Mouse (Mus musculus) heart, embryonic 14.5 days (tissue): Measurements from ENCODE around the gene Nf1. TPM values are rescaled to one million over a fixed set of nuclear protein-coding genes. Genes with fewer than 3 reads are reported as not detected.
A peak's percentile ranks its signal among the peaks of the same experiment; 100 is the strongest.

Experiments used
- ATAC-seq: fragments of 200-750 bp; cut with Nextera tagmentation; 2 replicates; pipeline ENCODE4 v1.8.0; 2017; ENCODE audit warnings: low read depth, moderate TSS enrichment; ENCODE audit not compliant: insufficient number of reproducible peaks, insufficient read depth, low FRiP score
- H3K27ac ChIP-seq, 2 experiments: fragments of 200-500 bp in 1 of 2; fragments of 300-500 bp in 1 of 2; sonication (generic) in 1 of 2; replicated peaks in 1 of 2; 2 replicates each; pipeline ENCODE4 v1.5.1; 2012 to 2014; ENCODE audit warnings: low read depth in 2 of 2, low read length in 2 of 2, control low read depth in 1 of 2, mild to moderate bottlenecking in 1 of 2, mixed read lengths in 1 of 2; ENCODE audit not compliant: control insufficient read depth in 1 of 2, insufficient read depth in 1 of 2
- H3K27me3 ChIP-seq: fragments of 300-500 bp; sonication (generic); 2 replicates; pipeline ENCODE4 v1.6.1; 2014; ENCODE audit warnings: mild to moderate bottlenecking, low read length, control low read depth; ENCODE audit not compliant: control insufficient read depth, insufficient read depth
- H3K36me3 ChIP-seq: fragments of 300-500 bp; sonication (generic); 2 replicates; pipeline ENCODE4 v1.6.1; 2014; ENCODE audit warnings: mild to moderate bottlenecking, control low read depth, low read length, mixed read lengths; ENCODE audit not compliant: control insufficient read depth, insufficient read depth
- H3K4me1 ChIP-seq, 2 experiments: fragments of 200-500 bp in 1 of 2; fragments of 300-500 bp in 1 of 2; sonication (generic) in 1 of 2; 2 replicates each; pipeline ENCODE4 v1.6.1; 2012 to 2014; ENCODE audit warnings: low read length in 2 of 2, control low read depth in 1 of 2, mixed read lengths in 1 of 2; ENCODE audit not compliant: control insufficient read depth in 2 of 2, insufficient read depth in 2 of 2
- H3K4me2 ChIP-seq: fragments of 300-500 bp; sonication (generic); 2 replicates; pipeline ENCODE4 v1.6.1; 2014; ENCODE audit warnings: mild to moderate bottlenecking, low read length
- H3K4me3 ChIP-seq, 2 experiments: fragments of 200-500 bp in 1 of 2; fragments of 300-500 bp in 1 of 2; sonication (generic) in 1 of 2; 2 replicates each; pipeline ENCODE4 v1.5.1; 2012 to 2014; ENCODE audit warnings: low read length in 2 of 2, mild to moderate bottlenecking in 2 of 2, control low read depth in 1 of 2, low read depth in 1 of 2, moderate library complexity in 1 of 2; ENCODE audit not compliant: control insufficient read depth in 1 of 2, insufficient read depth in 1 of 2
- H3K9ac ChIP-seq: fragments of 300-500 bp; sonication (generic); 2 replicates; pipeline ENCODE4 v1.6.1; 2014; ENCODE audit warnings: mild to moderate bottlenecking, low read length
- H3K9me3 ChIP-seq: fragments of 300-500 bp; sonication (generic); 2 replicates; pipeline ENCODE4 v1.6.1; 2016; ENCODE audit warnings: low read length, control low read depth; ENCODE audit not compliant: control insufficient read depth
- WGBS: fragments of 180-500 bp; shearing (Covaris S2); extraction: QIAGEN DNeasy Blood & Tissue Kit; methylation state at CpG from one replicate; pipeline ENCODE4 v1.1.7; 2014; 5-methylcytosine and 5-hydroxymethylcytosine counted together
- polyA plus RNA-seq: library from polyadenylated mRNA; unstranded; fragments of >200 nt; fragmentation: Nextera tagmentation; extraction: Ambion mirVana; gene quantifications from 2 replicates; pipeline ENCODE4 v1.2.1, GENCODE M21; 2014

Nf1 gene
- polyA plus RNA-seq, result 6.2 and 7.7 TPM in 2 replicates

DNA sequence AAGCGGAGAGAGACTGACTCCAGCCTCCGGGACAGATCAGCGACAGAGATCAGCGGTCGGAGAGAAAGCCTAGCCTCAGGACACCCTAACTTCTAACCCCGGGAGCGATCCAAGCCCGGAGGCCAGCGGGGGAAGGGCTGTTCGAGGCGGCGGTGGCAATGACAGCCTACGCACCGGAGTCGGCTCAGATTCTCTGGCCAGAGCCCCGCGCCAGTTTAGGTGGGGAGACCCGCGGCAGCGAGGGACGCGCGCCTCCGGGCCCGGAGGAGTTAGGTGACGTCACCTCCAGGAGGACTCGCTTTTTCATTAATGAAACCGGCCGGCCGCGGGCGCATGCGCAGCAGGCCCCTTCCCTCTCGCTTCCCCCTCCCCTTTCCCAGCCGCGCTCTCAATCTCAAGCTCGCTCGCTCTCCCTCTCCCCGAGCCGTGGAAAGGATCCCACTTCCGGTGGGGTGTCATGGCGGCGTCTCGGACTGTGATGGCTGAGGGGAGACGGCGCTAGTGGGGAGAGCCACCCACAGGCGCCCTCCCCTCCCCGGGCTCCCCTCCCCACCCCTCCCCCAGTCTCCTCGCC is at the start of gene Nf1:
Nf1 (plus strand) TSS at position 460 of the 574 bp plus-strand sequence.
- H3K27ac ChIP-seq, result peak within 1 kb of the TSS; percentile 92
- under 1% methylated on average over 47 of the region's 49 CpGs for WGBS
- ATAC-seq, result peak; percentile 83

DNA sequence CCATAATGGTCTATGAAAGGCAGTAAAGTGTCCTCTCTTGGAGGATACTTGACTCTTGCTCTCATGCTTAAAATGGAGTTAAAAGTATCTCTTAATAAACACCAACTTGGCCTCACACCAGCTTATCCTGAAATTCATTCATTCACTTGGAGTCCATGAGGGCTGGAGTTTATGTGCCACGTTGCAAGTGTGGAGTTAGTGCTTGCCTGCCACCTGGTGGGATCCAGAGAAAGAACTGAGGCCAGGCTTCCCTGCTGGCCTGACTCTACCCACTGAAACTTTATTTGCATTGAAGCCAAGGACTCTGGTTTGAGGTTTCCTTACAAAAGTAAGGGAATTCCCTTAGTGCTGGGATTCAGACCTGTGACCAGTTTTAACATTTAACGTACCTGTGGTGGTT is 49.0 kb upstream of the Nf1 start:
- Histone ChIP-seq H3K27ac (no peak overlapping the region), H3K4me3 (no peak overlapping the region)
- ATAC-seq, result no peak

More for the DNA sequence above, at the start of gene Nf1:
- no peaks in the 10 kb centered on the region for H3K27me3 ChIP-seq
- peak within 1 kb of the TSS; percentile 86 to 97 for H3K4me3 ChIP-seq
- H3K4me2 ChIP-seq, result peak within 1 kb of the TSS; percentile 63
- H3K36me3 ChIP-seq, result peaks cover 22% of the 10 kb centered on the region
- peak within 1 kb of the TSS; percentile 96 for H3K9ac ChIP-seq
- H3K4me1 ChIP-seq, result peaks cover 10 to 16% of the 10 kb centered on the region in 2 experiments; a peak in 3 of 4 replicates
- no peaks in the 10 kb centered on the region for H3K9me3 ChIP-seq

DNA sequence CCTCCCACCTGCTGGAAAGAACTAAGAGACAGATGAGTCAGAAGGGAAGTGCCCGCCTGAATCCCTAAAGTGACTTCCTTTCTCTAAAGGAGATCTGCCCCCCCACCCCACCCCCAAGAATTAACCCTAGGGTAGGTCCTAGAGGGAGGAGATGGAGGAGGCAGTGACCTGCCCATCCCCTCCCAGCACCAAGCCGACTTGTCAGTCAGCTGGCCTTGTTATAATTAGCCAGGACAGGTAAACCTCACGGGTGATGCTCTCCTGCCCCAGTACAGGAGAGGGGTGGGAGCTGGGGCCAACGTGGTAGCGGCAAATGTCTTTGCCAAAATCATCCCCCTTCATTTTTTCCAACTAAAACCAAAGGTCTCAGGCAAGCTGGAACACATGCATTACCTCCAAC is 47.8 kb upstream of the Nf1 start:
- H3K4me1 ChIP-seq, result peaks cover 11 to 17% of the 10 kb centered on the region in 2 experiments
- no peak overlapping the region for H3K4me3 ChIP-seq
- H3K27ac ChIP-seq, result no peak overlapping the region
- H3K27me3 ChIP-seq, result no peaks in the 10 kb centered on the region
- H3K4me2 ChIP-seq, result no peak overlapping the region
- H3K36me3 ChIP-seq, result no peaks in the 10 kb centered on the region
- H3K9me3 ChIP-seq, result no peaks in the 10 kb centered on the region
- ATAC-seq, result no peak
- 70% methylated on average over 5 of the region's 5 CpGs for WGBS
- no peak overlapping the region for H3K9ac ChIP-seq

More for the DNA sequence above, 49.0 kb upstream of the Nf1 start:
- Histone ChIP-seq H3K36me3 (no peaks in the 10 kb centered on the region), H3K4me2 (no peak overlapping the region), H3K9ac (no peak overlapping the region), H3K4me1 (peaks cover 17 to 24% of the 10 kb centered on the region in 2 experiments), H3K9me3 (no peaks in the 10 kb centered on the region), H3K27me3 (no peaks in the 10 kb centered on the region)
- 43% methylated on average over 2 of the region's 2 CpGs for WGBS

DNA sequence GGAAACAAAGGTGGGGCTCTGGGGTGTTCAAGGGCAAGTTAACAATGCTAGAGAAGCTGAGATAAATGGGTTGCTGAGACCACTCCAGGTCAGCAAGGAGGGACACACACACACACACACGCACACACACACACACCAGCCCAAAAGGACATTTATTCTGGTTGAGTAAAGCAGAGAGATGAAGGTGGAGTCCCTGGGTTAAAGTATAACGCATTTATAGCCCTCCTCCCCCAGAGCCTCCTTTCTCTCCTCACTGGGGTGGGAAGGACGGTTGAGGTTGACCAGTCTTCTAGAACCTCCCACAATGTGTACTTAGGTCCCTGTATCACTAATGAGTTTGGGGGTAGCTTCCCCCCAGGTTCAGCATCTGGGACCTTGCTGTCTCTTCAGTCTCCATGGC is 47.4 kb upstream of the Nf1 start:
- Histone ChIP-seq H3K36me3 (no peaks in the 10 kb centered on the region), H3K4me2 (no peak overlapping the region), H3K4me3 (no peak overlapping the region), H3K9ac (no peak overlapping the region), H3K27ac (no peak overlapping the region), H3K4me1 (peaks cover 9 to 17% of the 10 kb centered on the region in 2 experiments), H3K27me3 (no peaks in the 10 kb centered on the region), H3K9me3 (no peaks in the 10 kb centered on the region)
- 81% methylated on average over 3 of the region's 3 CpGs for WGBS
- ATAC-seq, result no peak

DNA sequence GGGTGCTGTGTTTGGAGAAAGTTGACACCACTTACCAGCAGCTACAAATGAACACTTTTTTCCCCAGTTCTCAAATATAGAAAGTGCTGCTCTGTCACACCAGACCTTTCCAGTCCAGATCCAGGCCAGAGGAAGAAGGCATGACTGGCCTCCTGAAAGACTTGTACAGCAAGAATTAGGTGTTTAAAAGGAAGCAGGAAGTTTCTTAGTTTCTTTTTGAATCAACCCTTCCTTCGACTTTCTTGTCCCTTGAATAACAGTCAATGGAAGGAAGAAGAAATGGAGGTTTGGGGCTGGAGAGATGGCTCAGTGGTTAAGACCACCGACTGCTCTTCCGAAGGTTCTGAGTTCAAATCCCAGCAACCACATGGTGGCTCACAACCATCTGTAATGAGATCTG is 46.5 kb upstream of the Nf1 start:
- WGBS, result 84% methylated on average over 3 of the region's 3 CpGs
- H3K27ac ChIP-seq, result no peak overlapping the region
- peaks cover 7 to 17% of the 10 kb centered on the region in 2 experiments for H3K4me1 ChIP-seq
- H3K4me3 ChIP-seq, result no peak overlapping the region
- H3K4me2 ChIP-seq, result no peak overlapping the region
- no peaks in the 10 kb centered on the region for H3K36me3 ChIP-seq
- no peaks in the 10 kb centered on the region for H3K9me3 ChIP-seq
- no peak overlapping the region for H3K9ac ChIP-seq
- H3K27me3 ChIP-seq, result no peaks in the 10 kb centered on the region
- no peak for ATAC-seq

DNA sequence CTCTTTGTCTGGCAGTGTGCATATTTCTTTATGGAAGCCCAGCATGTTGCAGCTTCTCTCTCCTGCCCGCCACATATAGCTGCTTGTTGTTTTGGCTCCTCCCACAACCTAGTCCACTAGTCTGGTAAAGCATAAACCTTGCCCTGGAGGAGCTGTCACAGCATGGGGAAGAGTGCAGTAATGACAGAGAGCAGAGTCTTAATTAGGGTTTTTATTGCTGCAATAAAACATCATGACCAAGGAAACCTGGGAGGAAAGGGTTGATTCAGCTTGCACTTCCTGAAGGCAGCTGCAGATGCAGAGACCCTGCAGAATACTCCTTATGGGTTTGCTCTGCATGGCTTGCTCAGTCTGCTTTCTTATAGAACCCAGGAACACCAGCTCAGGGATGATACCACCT is 45.5 kb upstream of the Nf1 start:
- Histone ChIP-seq H3K4me3 (no peak overlapping the region), H3K4me2 (no peak overlapping the region), H3K27ac (no peak overlapping the region), H3K9me3 (no peaks in the 10 kb centered on the region), H3K9ac (no peak overlapping the region), H3K36me3 (no peaks in the 10 kb centered on the region), H3K4me1 (peaks cover 2 to 8% of the 10 kb centered on the region in 2 experiments), H3K27me3 (no peaks in the 10 kb centered on the region)
- WGBS, result 56% methylated on average over 1 of the region's 1 CpGs
- no peak for ATAC-seq

DNA sequence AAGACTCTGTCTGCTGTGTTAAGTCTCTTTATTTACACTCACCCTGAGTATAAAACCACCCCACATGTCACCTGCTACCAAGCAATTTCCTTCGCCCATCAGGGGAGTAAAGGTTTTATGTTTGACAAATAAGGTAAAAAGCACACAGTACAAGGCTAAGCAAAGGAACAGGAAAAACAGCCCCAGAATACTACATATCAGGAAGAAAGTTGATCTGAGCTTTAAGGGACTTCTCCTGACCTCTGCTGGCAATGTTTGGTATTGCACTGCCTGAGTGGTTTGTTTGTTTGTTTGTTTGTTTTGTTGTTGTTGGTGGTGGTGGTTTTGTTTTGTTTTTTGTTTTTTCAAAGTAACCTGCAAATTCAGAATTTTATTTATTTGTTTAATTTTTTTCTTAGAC is 43.3 kb upstream of the Nf1 start:
- Histone ChIP-seq H3K4me3 (no peak overlapping the region), H3K27ac (no peak overlapping the region), H3K27me3 (no peaks in the 10 kb centered on the region), H3K36me3 (no peaks in the 10 kb centered on the region), H3K9ac (no peak overlapping the region), H3K4me1 (no peaks in the 10 kb centered on the region), H3K4me2 (no peak overlapping the region), H3K9me3 (no peaks in the 10 kb centered on the region)
- WGBS, result 50% methylated on average over 1 of the region's 1 CpGs
- no peak for ATAC-seq
